Mouse (Mus musculus): ENCODE measurements around the gene Evpl. TPM values are rescaled to one million over a fixed set of nuclear protein-coding genes. Genes with fewer than 3 reads are reported as not detected.

Evpl gene
- polyA plus RNA-seq, 2 experiments from 2014 or later: not detected

GRCm38 (mm10) chr11:116213877-116214510 lies 23.9 kb downstream of the Evpl start:
- no peak for ATAC-seq

DNA sequence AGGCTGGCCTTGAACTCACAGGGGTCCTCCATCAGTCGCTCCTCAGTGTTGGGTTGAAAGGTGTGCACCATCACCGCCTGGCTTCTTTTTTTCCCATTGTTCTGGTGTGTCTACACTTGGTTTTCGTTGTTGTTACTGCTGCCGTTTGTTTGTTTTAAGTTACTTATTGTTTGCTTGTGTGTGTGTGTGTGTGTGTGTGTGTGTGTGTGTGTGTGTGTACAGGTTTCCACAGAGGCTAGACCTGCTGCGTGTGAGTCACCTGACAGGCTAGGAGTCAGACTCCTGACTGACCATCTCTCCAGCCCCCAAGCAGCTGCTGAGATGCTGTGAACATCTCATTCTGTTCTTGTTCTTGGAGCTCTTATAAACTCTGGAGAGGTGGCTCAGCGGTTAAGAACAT lies 25.0 kb downstream of the Evpl start:
- ATAC-seq: no peak

DNA sequence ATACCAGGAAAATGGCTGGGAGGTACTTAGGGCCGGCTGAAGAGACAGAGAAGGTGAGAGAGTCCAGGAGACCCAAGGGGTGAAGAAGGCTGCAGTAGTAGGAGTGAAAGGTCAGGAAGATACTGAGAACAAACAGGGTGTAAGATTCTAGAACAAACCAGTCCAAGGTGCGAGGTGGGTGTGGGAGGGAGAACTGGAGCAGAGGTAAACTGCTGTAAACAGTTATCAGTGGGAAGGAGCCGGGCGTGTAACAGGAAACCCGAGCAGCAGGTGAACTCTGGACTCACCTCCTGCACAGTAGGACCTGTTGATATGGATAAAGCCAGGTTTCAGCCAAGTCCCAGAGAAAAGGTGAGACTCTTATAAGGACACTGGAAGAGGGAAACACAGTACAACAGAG lies 27.2 kb downstream of the Evpl start:
- no peak for ATAC-seq

DNA sequence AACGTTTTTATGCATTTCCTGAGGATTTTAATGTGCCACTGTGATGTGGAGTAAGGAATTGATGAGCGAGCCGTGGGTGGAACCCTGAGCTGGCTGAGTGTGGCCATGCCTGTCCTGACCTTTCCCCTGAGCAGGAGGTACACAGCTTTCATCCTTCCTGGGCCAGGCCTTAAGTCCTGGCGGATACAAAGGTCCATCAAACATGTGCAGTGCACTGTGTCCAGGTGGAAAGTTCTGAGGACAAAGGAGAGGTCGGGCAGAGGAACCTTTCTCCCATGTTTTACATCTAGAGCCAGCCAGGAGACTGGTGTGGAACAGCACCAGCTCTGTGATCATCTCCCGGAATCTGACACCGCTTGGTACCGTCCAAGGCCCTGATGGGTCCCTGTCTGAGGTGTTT lies 28.6 kb downstream of the Evpl start:
- no peak for ATAC-seq

DNA sequence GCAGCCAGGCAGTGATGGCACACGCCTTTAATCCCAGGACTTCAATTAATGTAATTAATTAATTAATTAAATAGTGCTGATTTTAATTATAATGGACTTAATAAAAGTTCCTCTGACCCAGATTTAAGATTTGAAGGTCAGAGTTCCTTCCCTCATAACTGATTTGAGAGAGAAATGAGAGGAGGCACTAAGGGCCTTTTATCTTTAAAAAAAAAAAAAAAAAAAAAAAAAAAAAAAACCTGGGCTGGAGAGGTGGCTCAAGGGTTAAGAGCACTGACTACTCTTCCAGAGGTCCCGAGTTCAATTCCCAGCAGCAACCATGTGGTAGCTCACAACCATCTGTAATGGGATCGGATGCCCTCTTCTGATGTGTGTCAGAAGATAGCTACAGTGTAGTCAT lies 29.2 kb downstream of the Evpl start:
- no peak for ATAC-seq

- ATAC-seq: no peak
Measured at GRCm38 (mm10) chr11:116206678-116207077, 31.2 kb downstream of the Evpl start.

- no peak for ATAC-seq
Measured at GRCm38 (mm10) chr11:116203150-116203549, 34.7 kb downstream of the Evpl start.

- ATAC-seq: no peak
Measured at GRCm38 (mm10) chr11:116201151-116201550, 36.7 kb downstream of the Evpl start.

- ATAC-seq: peak; percentile 88
Measured at GRCm38 (mm10) chr11:116198639-116199531, 39.0 kb downstream of the Evpl start, which contains the start of the genes Ten1 and Acox1. TSS of gene Ten1 (plus strand) at chr11:116198855. TSS of gene Acox1 (minus strand) at chr11:116199045.

DNA sequence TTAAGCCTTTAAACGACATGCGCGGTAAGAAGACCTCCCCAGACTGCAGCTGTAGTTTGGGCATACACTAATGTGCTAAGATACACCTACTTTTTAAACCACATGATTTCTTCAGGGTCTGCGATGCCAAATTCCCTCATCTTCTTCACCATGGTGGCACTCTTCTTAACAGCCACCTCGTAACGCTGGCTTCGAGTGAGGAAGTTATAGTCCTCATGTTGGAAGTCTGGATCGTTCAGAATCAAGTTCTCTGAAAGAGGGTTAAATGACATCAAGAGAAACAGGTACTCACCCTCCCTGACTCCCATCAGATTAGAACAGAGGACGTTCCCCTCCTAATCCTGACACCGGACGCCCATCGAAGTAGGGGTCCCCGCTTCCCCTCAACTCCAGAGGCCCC lies 39.7 kb downstream of the Evpl start:
- peak; percentile 12 for ATAC-seq

- ATAC-seq: no peak
Measured at GRCm38 (mm10) chr11:116197584-116197906, 40.3 kb downstream of the Evpl start.

DNA sequence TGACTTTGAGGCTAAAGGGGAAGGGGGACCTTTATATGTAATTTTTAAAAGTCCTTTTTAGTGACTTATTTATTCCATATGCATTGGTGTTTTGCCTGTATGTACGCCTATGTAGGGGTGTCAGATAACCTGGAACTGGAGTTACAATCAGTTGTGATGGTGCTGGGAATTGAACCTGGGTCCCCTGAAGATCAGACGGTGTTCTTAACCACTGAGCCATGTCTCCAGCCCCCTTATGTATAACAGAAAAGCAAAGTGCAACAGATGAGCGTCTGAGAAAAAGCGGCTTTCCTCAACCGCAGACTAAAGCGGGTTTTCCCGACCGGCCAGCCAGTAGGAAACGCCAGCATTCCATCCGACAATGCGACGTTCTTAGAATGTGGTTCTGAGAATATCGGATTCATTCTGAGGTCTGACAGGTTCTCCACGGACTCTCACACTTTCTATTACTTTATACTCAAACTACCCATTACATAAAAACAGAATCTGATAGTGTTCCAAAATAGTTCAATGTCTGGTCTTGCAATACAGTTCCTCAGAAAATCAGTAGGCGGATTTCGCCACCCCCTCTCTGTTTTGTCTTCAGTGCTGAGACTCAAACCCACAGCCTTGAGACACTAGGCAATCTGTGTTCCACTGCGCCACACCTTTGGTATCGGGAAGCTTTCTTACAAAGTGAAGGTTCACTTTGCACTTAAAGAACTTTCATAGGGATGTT lies 40.9 kb downstream of the Evpl start:
- ATAC-seq: no peak

- ATAC-seq: no peak
Measured at GRCm38 (mm10) chr11:116196336-116196735, 41.5 kb downstream of the Evpl start.

DNA sequence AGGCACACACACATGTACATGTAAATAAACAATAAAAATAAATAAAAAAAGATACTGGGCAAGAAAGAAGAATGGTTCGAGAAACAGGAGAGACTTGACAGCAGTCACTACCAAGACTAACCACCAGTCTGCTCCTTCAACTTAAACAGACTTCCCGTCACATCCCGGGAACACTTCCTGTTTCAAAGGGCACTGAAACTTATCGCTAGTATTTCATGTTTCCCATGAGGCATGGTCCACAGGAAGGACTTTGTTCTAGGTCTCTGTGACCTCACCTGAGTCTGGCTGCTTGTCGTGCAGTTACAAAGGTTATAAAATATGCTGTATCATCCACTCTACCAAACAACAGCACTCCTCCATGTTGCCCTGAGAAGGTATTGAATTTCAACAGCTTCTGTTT lies 42.6 kb downstream of the Evpl start:
- ATAC-seq: no peak

GRCm38 (mm10) chr11:116194619-116195018 lies 43.3 kb downstream of the Evpl start:
- no peak for ATAC-seq

- ATAC-seq: no peak
Measured at GRCm38 (mm10) chr11:116187226-116187930, 50.5 kb downstream of the Evpl start.

DNA sequence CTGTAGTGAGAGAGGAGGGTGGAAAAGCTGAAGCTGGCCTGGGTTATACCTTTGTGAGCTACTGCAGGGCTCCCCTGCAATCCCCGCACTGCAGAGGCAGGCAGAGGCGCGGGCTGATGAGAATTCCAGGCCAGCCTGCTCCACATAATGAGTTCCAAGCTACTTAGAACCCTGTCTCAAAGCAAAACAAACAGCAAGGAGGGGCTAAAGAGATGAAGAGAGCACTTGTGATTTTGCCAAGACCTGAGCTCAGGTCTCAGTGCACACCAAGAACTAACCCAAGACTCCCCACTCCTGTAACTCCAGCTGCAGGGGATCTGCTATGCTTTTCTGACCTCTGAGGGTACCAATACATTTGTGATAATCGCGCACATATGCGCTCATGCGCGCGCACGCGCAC lies 51.5 kb downstream of the Evpl start:
- no peak for ATAC-seq

DNA sequence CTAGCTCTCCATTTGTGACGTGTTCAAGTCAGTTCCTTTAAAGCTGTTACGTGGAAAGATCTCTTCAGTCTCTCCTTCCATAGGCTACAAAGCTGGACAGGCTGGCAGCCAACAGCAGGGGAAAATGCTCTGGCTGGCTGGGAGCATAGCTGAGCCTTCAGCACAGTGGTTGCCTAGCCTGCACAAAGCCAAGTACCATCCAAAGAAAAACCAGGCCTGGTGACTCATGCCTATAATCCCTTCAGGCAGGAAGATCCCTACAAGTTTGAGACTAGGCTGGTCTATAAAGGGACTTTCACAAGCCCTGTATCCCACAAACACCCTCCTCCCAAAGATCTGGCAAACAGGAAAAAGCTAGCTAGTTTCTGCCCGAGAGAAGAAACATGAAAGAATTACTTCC lies 52.0 kb downstream of the Evpl start:
- ATAC-seq: no peak

- ATAC-seq: no peak
Measured at GRCm38 (mm10) chr11:116178411-116179121, 59.3 kb downstream of the Evpl start.

DNA sequence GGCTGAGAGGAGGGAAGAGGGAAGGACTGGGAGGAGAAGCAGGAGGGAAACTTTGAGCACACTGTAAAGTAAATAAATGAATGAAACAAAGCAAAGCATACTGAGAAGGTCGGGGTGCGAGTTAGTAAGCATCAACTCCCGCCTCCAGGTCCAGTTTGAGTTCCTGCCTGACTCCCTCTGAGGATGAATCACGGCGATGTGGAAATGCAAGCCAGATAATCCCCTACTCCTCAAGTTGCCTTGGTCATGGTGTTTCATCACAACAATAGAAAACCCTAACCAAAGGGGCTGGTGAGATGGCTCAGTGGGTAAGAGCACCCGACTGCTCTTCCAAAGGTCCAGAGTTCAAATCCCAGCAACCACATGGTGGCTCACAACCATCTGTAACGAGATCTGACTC lies 61.9 kb downstream of the Evpl start:
- no peak for ATAC-seq

- no peak for ATAC-seq
Measured at GRCm38 (mm10) chr11:116174775-116175448, 63.0 kb downstream of the Evpl start.

DNA sequence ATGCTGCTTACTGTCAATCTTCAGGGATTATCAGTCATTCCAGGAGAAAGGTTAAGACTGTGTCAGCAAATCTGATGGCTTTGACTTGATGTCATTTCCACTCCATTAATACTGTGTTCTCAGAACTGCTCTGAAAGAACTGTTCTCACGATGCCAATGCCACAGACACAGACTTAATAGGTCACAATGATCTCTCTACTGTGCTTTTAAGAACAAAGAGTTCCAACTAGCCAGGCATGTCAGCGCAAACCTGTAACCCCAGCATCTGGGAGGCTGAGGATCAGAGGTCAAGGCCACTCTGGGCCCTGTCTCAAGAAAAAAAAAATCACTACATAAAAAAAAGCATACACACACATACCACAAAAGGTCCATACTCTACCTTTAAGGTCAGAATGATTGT lies 65.9 kb downstream of the Evpl start:
- no peak for ATAC-seq

Data from CD4-positive, CD25-positive, alpha-beta regulatory T cell, adult 4 months (primary cell).